Mouse (Mus musculus) layer of hippocampus, adult 18-20 months (tissue): ENCODE measurements around the gene Optn. TPM values are rescaled to one million over a fixed set of nuclear protein-coding genes. Genes with fewer than 3 reads are reported as not detected.
A peak's percentile ranks its signal among the peaks of the same experiment; 100 is the strongest.

Source experiments
- DNase-seq, 2 experiments: peaks; one replicate each; pipeline ENCODE4 v3.0.0; 2022; ENCODE audit warnings: low spot score in 2 of 2
- total RNA-seq, 2 experiments: library from RNA; stranded (reverse); gene quantifications; 2 replicates each; pipeline ENCODE4 v1.2.3; 2021

The Optn gene
- total RNA-seq, 2 experiments from 2014 or later, result 15.5 to 16.6 TPM

DNA sequence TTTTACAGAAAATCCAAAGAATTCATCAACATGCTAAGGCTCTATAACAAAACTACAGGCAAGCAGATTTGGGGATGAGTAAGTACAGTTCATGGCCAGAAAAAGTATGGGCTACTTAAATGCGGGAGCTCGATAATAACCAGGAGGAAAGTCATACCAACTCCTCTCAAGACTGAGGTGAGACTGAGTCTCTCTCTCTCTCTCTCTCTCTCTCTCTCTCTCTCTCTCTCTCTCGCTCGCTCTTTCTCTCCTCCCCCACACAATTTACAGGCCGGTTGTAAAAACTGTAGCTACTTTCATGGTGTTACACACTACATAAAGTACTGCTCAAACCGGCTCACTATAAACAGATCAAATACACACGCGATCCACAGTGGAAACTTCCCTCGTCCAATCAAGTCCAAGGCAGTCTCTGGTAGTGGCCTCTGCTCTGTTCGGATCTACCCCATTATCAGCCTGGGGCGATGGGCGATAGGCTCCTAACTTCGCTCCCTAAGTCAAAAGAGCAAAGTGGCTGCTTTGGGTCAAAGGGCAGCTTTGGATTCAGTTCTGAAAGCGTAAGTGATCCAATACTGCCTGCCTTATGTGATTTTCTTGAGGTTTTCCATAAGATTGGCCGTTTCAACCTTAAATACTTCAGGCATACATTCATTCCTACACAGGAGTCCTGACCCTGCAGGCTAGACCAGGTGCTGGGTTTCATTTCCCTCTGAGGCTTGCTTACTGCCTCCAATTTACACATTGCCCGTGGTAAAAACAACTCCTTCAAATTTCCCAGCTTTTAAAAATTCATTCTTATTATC is 1.2 kb downstream of the Optn start:
- DNase-seq, result no peak

DNA sequence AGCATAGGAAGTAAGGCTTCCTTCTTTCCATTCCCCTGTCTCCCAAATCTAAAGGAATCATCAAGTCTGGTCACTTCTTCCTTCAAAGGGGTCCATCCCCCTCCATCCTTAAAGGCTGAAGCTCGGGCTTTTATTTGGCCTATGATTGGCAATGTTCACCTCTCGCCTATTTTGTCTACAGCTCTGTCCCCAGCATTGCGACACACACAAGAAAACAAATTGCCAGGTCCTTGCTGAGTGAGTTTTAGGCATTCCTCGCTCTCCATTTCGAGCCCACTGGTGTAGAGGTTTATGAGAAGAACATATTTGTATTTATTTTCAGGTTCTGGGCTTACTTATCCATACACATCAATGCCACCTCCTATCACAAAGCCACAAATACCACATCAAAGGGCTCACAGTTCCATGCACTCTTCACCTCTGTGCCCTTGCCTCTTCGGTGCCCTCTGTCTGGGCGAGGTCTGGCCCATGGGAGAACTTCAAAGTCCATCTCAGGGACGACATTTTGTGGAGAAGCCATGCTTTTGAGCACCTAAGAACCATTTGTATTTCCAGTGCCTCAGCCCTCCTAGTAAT is 2.6 kb downstream of the Optn start:
- no peak for DNase-seq

DNA sequence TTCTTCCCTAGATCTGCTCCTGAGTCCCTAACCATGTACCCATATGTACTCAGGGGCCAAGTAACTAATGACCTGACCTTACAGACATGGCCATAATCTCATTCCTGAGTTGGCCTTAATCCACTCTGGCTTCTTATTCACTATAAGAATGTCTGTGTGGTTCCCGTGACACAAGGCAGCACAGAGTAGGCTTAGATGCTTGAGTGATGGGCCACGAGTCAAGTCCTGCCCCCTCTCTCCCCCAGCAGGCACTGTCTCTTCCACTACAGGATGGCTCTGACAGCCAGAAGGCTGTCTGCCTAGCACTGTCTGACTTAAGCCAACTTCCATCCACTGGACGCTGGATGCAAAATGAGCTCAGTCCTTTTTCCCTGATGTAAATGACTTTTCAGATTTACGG is 3.9 kb downstream of the Optn start:
- DNase-seq, result no peak

DNA sequence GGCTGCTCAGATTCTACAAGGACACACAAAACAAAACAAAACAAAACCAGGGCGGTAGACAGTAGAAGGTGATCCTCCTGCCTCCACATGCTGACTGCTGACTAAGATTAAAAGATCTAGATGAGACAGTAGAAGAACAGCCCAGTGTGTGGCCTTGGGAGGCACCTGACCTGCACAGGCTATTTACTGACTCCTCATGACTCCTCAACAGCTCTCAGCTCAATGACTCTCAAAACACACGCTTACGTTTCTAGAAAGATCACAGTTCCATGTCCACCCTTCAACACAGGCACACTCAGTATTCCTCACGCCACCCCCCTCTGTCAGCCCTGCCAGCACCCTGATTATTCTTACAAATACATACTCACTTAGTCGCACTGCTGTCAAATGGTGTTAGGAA is 5.4 kb downstream of the Optn start:
- no peak for DNase-seq

DNA sequence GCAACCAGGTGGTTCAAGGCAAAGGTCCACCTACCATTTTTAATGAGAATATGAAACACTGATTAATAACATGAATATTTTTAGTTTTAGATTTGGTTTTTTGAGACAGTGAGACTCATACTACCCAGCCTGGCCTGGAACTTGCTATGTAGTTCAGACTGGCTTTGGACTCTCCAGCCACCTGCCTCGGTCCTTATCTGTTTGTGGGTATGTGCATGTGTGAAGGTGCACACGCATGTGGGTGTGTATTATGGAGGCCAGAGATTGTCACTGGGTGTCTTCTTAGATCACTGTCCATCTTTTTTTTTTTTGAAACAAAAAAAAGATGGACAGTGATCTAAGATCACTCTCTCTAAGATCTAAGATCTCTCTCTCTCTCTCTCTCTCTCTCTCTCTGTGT is 13.3 kb downstream of the Optn start:
- no peak for DNase-seq

DNA sequence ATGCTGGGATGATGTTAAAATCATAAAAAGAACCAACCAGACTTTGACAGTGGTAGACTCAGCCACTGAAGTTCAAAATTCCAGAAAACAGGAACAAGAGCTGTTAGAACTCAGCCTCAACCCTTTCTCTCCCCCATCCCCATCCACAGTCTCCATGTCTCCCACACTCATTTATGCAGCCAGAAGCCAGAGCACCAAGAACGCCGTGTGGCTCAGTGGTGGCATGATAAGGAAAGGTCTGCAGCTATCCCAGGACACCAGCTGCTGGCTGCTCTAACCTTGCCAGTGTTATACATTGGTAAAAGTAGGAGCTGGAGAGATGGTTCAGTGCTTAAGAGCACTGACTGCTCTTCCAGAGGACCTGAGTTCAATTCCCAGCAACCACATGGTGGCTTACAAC is 16.8 kb downstream of the Optn start:
- DNase-seq, result no peak

DNA sequence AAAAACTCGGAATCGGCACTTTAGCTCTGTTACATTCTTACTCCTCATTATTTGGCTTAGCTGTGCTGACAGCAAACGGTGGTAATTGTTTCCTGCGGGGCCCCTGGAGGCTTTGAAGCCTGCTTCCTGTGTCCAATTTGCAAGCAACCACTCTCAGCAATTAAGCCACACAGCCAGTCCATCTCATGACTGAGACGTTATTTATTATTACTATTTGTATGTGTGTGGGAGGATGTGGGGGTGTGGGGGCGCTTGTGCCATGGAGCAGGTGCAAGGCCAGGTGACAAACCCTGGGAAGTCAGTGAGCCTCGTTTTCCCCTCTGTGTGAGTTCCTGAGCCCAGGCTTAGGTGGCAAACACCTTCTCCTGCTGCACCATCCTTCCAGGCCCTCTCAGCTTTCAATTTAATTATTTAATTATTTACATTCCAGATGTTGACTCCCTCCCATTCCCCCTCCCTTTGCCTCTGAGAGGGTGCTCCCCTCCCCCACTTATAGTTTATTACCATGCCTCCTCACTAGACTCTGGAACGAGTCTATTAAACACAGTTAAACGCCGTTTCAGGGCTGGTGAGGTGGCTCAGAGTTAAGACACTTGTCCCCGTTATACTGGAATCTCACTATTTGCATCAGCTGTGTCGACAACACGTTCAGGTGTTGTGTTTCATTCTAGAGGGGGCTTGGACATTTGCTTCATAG is 18.4 kb downstream of the Optn start:
- no peak for DNase-seq

DNA sequence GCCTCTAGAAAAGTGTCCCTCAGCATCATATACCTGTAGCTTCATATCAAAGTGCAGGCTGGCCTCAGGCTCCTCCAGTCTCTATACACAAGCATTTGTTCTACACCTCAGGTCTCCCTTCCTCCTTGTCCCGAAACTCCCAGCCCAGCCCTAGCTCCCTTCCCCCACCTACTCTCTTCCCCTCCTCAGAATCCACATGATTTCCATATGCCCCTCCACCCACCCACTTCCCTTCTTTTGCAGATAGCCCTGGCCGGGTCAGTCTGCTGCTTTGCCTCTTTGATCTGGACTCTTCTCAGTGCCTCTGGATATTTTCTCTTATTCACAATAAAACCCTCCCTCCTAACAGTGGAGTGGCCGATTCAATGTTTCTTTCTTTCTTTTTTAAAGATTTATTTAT is 19.5 kb downstream of the Optn start:
- no peak for DNase-seq

DNA sequence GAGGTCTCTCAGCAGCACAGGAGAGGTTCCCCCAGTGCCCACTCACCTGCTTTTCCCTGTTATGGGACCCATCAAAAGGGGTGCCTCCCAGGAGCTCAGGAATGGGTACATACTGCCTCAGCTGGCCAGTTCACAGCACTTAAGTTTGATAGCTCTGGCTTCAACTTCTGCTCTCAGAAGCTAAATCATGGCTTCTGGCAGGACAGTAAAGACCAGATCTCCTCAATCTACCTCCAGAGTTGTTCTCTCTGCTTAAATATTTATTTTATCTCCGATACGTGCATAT is 20.4 kb downstream of the Optn start:
- DNase-seq, result no peak

DNA sequence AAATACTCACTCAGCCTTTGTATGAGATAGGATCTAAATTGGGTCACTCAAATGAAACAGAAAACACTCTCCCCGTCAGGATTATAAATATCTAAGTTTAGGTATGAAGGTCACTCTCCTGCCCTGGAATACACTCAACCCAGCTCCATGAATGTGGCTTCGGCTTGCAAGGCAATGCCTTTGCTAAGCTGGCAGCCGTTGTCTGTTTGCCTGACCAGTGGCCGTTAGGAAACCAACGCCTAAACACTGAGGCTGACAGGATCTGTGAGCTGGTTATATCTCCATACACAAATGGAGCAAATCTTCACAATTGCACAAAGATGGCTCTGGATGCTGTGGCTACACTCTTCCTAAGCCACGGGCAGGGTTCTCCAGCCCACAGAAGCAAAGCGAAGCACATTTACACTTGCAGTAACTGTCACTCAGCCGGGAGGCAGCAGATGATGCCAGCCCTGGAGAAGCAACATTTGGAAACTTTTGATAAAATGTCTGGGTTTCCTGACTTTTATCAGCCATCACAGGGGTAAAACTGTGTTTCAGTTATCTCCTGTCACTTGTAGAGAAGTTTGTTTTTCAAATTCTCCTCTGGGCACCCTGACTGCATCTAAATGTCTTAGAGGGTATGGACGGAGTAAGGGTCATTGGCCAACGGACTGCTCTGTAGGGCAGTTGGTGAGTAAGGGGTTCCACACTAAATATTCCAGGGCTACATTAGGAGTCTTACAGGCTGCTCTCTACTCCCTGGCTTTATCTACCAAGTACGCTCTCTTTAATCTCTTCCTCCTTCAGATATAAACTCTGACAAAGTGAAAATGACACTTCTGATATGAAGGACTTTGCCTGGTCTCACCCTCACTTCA is 21.0 kb downstream of the Optn start:
- DNase-seq, result no peak

DNA sequence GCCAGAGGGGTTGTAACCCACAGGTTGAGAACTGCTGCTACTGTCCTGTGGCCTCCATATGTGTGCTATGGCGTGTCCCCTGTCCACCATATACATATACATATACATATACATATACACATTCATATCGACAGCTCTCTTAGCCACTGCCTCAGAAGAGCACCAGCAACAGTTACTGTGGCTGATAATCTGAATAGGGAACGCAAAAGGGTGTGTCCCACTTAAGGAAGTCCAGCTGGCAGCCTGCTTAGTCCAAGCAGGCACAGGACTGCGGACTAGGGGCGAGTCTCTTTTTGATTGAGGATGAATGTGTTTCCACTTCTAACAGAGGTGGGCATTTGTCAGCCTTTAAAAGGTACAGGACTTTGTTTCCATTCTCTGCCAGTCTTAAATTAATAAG is 22.0 kb downstream of the Optn start:
- DNase-seq, result no peak

DNA sequence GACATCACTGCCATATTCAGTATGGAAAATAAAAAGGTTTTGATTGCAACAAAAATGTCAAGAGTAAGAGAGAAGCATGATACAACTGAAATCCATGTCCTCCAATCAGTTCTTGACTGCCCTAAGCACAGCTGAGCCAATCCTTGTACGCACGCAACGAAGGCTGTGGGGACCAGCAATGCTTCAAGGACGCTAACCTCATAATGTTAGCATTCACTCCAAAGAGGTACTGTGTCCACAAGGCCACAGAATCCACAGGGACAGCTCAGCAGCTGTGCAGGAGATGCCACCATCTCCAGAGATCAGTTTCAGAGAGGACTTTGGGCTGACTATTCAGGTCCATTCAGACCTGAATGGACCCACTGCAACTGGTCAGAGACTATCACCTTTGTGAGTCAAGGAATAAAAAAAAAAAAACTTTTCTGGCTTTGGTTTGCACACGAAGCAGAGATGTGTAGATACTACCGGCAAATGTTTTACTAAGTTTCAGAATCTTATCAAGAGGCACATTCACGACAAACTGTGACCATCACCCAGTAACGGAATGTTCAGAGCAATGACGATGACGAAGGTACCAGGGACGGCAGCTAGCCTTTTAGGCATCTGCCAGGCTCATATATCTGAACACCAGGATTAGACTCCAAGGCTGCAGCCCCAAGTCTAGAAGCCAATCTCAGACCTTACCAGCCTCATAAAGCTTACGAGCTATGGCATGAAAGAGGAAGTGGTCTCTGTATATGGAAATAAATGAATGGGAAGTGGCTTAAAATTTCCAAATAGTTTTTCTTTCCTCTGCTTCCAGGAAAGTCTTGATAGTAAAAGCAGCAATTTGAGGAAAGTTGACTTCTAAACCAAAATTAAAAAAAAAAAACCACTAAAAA is 23.3 kb downstream of the Optn start:
- no peak for DNase-seq

DNA sequence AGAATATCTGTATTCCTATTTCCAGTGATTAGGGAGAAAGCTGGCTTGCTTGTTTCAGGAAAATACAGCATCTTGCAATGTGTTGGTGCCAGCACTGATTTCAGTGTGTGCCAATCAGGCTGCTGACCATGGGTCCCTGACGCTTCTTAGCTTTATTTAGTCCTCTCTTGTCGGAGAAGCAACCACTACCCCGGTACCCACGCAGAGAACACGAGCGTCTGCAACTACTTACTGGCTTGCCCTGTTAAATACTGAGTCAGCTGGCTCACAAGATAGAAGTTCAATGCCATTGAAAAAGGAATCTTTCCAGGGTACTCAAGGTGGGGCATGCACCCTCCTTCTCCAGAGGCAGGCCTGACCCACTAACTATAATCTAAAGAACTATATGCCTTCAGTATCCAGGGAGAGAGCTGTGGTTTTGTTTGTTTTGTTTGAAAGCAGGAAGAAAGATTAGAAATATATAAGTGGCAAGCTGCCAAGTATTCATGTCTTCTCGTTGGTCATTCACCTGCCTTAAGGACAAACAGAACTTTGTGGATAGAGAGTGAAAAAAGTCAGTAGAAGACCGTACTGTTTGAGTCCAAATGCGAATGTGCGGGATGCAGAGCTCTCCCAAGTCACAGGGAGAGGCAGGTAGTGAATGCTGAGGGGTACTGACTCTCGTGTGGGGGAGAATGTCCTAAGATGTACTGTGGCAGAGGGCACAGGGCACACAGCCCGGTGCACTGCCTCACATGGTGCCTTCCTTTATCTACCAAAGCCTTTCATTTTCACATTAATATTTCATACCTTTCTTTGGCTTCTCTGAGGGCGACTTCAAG is 24.3 kb downstream of the Optn start:
- no peak for DNase-seq

DNA sequence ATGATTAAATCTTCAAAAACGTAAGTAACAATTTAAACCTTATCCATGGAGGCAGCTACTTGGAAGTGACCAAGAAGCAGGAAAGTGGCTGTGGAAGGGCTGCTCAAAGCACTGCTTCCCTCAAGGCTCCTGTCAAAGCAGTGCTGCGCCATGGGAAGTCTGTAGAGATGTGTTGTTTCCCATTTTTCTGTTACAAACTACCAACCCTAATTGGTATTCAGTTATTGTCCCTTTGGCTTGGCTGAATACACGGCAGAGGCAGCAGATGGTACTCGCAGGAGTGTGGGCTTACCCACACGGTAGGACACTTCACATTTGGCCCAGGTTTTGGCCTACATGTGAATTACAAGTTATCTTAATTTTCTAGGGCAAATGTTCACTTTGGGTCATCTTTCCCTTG is 25.5 kb downstream of the Optn start:
- peak in 1 of 2 experiments; percentile 29 for DNase-seq

DNA sequence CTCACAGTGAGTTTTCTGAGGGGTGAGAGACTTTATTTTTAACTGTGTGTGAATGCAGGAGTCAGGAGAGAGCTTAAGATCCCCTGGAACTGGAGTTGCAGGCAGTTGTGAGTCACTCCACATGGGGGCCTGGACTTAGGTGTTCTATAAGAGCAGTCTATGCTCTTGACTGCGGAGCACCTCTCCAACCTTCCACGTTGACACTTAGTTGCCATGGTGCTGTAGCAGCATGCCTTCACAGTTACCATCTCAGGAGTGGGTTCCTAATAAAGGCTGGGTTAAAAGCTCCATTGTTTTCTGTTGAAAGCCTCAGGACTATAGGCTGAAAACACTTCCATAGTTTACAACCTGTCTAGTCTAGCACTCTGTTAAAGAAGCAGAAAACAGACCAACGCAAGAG is 26.5 kb downstream of the Optn start:
- DNase-seq, result no peak

DNA sequence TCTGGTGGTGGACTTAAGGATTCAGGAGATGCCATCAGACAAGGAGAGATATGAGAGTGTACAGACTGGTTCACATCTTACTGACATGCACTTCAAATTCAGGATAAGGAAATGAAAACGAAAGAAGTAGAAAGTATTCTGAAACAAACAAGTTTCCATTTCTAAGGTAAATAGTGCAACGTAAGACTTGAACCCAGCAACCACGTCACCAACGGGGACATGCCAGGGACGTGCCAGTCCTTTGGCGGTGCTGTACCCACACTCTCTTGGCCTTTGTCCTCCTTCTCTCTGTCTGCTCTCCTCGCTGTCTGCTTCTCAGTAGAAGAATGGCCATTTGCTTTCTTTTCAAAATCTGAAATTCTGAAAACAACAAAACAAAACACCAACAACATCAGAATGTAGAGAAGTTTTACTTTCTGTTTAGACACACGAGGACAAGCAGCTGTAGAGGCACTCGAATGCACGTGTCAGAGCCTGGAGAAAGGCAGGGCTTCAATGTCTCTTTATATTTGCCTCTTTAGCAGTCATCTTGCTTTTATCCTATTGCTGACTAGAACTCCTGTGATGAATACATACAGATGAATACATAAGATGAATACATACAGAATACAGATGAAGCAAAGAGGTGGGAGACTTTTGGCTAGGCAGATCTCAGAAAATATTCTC is 27.3 kb downstream of the Optn start:
- no peak for DNase-seq

DNA sequence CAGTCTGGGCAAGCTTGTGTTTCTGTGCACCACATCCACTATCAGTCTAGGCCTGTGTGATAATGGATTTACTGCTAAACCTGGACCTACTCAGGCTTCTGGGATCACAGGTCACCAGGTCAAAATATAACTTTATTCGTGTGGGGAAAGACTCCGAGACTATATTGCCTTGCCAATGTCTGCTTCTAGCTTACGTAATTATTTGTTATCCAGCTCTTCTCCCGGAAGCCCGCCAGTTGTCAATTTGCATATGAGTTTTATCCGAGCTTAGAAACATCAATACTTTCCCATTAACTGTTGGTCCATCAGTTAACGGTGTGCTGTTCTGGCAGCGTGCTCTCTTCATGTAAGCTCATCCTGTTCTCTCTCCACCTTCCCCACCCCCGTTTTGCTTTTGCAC is 28.6 kb downstream of the Optn start:
- DNase-seq, result no peak

DNA sequence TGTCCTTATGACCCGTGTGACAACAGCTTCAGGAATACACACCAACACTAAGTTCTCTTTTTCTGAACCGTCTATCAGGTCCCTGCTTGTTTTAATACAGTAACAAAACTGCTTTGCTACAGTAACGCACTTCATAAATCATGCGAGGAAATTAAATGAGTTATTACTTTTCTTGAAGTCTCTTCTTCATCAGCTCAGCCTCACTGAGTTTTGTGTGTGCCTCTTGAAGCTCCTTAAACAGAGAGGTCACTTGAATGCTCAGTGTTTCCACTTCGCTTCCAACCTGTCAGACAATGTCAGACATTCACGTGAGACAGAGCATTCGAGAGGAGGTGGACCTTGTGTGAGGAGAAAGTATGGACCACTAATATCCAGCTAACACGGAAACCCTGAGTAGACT is 29.1 kb downstream of the Optn start:
- DNase-seq, result no peak
